Mouse (Mus musculus): ENCODE results near the gene Bpgm. TPM values are rescaled to one million over a fixed set of nuclear protein-coding genes. Genes with fewer than 3 reads are reported as not detected.
A peak's percentile ranks its signal among the peaks of the same experiment; 100 is the strongest.

Gene Bpgm
- total RNA-seq, 2 experiments from 2014 or later, result 4.7 to 18.4 TPM

DNA sequence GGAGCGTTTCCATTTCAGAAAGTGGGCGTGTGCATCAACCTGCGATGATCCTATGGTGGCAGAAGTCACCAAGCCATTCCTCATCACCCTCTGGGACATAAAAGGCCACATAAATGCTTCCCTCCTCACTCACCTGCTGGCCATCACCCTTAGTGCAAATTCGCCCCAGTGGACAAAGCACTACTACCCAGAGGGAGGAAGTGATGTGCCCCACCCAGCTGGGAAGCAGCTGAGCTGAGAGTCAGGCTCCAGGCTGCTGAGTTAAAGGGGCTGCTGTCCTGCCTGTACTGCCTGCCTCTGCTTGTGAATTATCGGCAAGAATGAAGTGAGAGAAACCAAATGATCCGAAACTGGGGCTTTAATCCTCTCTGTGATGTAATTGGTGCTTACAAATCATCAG is 49.9 kb downstream of the Bpgm start:
- peak; percentile 37 for ATAC-seq (replicated peaks; ENCODE audit: poor library complexity)

DNA sequence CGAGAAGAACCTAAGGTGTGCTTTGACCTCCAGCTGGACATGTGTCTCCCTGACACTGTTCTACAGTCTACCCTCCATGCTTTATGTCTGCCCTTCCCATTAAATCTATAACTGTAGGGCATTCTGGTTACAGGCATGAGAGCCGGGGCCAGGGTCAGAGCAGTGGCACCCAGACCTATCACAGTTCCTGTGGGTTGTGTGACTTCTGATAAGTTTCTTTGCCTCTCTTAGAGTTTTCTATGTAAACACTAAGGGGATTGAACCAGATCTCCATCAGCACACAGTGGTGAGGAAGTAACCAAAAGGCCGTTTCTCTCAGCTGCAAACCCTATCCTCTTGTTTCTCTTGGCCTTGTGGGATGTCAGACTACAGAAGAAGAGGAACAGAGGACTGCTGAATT is 50.4 kb downstream of the Bpgm start:
- 0 out of 2 replicates have a peak, but pooled peaks have one; percentile 40 for ATAC-seq (replicated peaks; ENCODE audit: poor library complexity)

DNA sequence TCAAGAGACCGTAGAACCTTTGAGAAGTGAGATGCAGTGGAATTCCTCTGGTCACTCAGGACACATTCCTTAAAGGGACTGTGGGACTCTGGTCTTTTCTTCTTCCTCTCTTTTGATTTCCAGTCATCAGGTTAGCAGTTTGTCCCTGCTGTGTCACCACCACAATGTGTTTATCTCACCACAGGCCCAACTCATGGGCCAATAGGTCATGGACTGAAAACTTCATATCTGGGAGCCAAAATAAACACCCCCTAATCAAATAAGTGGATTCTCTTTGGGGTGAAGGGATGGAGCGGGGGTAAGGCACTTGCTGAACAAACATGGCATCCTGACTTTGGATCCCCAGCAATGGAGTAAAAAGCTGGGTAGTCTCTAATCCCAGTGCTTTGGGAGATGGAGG is 52.1 kb downstream of the Bpgm start:
- ATAC-seq (replicated peaks; ENCODE audit: poor library complexity), result 0 out of 2 replicates have a peak, but pooled peaks have one; percentile 38

DNA sequence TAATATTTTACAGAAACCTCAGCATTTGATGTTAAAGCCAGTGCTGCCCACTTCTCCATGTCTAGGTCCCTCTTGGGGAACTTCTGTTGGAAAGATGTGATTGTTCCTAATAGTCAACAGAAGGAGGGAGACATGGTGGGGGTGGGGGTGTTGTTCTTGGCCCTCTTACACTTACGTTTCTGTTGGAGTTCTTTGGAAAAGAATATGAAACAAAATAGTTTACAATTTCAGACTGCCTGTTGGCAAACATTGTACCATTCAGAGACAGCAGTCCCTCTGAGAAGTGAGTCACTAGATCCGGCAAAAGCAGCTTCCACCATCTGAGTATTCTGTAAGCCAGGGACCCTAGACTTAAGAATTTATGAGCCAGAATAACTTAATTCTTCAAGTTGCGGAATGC is 54.0 kb downstream of the Bpgm start:
- ATAC-seq (replicated peaks; ENCODE audit: poor library complexity), result no peak

DNA sequence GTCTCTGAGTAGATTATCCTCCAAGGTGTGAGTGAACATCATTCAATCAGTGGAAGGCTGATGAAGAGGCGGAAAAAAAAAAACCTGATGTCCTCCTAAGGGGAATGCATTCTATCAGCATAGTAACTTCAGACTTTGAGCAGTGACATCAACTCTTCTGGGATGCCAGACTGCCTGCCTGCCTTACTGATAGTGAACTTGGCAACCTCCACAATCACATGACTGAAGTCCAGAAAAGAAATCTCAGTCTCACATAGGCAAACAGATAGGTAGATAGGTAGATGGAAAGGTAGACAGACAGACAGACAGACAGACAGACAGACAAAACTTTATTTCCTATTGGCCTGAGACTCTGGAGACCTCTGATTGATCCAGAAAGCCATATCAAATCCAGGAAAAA is 57.0 kb downstream of the Bpgm start:
- no peak for ATAC-seq (replicated peaks; ENCODE audit: poor library complexity)

- ATAC-seq (replicated peaks; ENCODE audit: poor library complexity), result no peak
These were observed 57.9 kb downstream of the Bpgm start for GRCm38 (mm10) chr6:34533896-34534295.

- ATAC-seq (replicated peaks; ENCODE audit: poor library complexity), result no peak
These were observed 66.9 kb downstream of the Bpgm start for GRCm38 (mm10) chr6:34542866-34543265.

DNA sequence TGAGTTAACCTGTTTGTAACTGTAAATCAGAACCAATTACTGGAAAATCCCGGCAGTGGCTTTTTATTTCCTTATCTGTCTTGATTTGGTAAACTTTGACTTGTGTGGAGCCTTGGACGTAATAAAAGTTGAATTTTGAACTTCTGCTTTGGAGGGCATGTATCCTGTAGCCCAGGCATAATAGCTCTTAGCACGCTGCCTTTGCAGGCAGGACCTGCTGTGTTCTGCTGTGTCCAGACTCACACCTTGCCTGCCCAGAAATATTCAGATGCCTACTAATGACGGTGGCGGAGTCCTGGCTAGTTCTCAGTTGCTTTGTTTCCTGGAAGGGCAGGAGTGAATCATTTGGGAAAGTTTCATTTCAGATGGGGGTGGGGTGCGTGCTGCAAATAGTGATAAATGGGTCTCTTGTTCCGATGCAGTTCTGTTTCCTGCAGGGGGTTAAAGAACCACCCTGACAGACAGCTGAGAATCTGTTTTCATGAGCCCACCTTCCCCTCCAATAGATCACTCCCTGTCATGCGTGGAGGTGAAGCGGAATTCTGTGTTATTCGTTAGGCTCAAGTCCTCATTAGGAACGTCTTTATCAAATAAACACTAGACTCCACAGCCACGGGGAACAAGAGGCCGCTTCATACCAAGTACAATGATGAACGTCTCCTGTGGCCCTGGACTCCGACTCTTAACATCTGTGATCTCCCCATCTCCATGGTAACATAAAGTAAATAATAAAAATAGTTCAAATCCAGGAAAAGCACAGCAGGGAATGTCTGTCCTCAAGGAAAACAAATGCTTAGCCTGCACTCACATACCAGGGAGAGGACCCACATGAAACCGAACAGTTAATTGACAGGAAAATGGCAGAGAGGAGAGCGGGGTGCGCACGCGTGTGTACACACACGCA is 67.5 kb downstream of the Bpgm start:
- no peak for ATAC-seq (replicated peaks; ENCODE audit: poor library complexity)

GRCm38 (mm10) chr6:34544207-34544602 is 68.2 kb downstream of the Bpgm start:
- ATAC-seq (replicated peaks; ENCODE audit: poor library complexity), result no peak

DNA sequence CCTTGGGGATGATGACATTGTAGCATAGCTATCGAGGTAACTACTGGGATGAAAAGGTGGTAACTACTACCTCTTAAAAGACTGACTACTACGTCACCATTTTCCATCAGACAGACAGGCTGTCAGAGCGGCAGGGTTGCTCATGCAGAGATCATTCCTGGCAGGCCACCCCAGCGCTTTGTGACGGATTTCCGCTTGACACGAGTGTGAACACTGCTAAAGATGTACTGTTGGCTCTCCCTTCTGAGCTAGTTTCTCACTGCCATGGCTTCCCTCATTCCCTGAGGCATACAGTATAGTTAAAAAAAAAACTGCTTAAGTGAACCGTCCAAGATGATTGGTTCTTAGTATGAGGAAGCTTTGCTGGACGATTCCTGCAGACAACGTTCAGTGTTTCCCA is 69.3 kb downstream of the Bpgm start:
- no peak for ATAC-seq (replicated peaks; ENCODE audit: poor library complexity)

DNA sequence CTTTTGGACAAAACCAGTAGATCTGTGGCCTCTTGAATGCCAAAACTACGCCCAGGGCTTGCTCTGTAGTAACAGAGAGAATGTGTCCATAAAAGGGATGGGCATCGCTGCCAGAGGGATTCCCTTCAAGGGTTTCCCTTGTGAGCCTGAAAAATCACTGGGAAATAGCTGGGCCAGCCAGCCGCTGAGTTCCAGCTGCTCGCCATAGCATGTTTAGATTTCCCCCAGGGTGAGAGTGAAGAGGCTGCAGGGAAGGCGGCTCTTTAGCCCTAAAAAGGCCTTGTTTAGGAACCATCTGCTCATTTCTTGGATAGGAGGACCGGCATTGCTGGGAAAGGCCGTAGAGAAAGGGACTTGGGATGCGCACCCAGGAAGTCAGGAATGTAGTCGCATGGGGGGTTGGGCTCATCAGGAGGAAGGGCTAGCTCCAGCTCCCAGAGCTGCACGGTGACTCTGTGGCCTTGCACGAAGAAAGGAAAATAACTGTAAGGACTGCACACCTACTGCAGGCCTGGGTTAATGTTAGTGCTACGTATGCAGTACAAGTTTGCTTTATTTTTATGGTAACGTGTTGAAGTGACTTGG is 72.5 kb downstream of the Bpgm start:
- ATAC-seq (replicated peaks; ENCODE audit: poor library complexity), result no peak

GRCm38 (mm10) chr6:34549017-34549416 is 73.0 kb downstream of the Bpgm start:
- ATAC-seq (replicated peaks; ENCODE audit: poor library complexity), result peak; percentile 66

GRCm38 (mm10) chr6:34552489-34553157 is 76.6 kb downstream of the Bpgm start:
- no peak for ATAC-seq (replicated peaks; ENCODE audit: poor library complexity)

GRCm38 (mm10) chr6:34554291-34554997 is 78.4 kb downstream of the Bpgm start:
- ATAC-seq (replicated peaks; ENCODE audit: poor library complexity), result no peak

Other genes starting within 250 kb of the Bpgm start
- 266 and 287 TPM in 2 replicates for gene Akr1b3, start 158.7 kb upstream of the Bpgm start, total RNA-seq (2015)
- gene Akr1b3, start 158.7 kb upstream of the Bpgm start, total RNA-seq (2017), result 143 and 145 TPM in 2 replicates
- gene Akr1b8, start 122.1 kb upstream of the Bpgm start, total RNA-seq (2015), result 0.10 TPM in 1 of 2 replicates, not detected in the other
- gene Akr1b8, start 122.1 kb upstream of the Bpgm start, total RNA-seq (2017), result not detected in 2 replicates
- 43.5 and 53.8 TPM in 2 replicates for gene Akr1b10, start 92.0 kb upstream of the Bpgm start, total RNA-seq (2015)
- 29.7 and 41.0 TPM in 2 replicates for gene Akr1b10, start 92.0 kb upstream of the Bpgm start, total RNA-seq (2017)
- 0.22 TPM in 1 of 2 replicates, not detected in the other for gene Akr1b7, start 63.9 kb upstream of the Bpgm start, total RNA-seq (2015)
- gene Akr1b7, start 63.9 kb upstream of the Bpgm start, total RNA-seq (2017), result not detected in 2 replicates
- gene Cald1, start 122.3 kb downstream of the Bpgm start, total RNA-seq (2015), result 0.05 and 0.17 TPM in 2 replicates
- not detected in 2 replicates for gene Cald1, start 122.3 kb downstream of the Bpgm start, total RNA-seq (2017)